Mouse (Mus musculus): ENCODE data around the gene Pecam1. TPM values are rescaled to one million over a fixed set of nuclear protein-coding genes. Genes with fewer than 3 reads are reported as not detected.
"Not testable (repeated sequence)": the region's sequence is repeated elsewhere in the genome, so short reads cannot be mapped to it uniquely, and the experiment has no call there.

Pecam1 gene
- polyA plus RNA-seq, 1 experiment from 2014 or later, result 22.3 TPM

GRCm38 (mm10) chr11:106622056-106622455 is 128.4 kb downstream of the Pecam1 start:
- Histone ChIP-seq H3K9ac (no peak overlapping the region), H3K9me3 (replicated peaks) (no peaks in the 10 kb centered on the region), H3K4me2 (replicated peaks) (no peak overlapping the region), H3K36me3 (no peaks in the 10 kb centered on the region), H3K27me3 (no peaks in the 10 kb centered on the region), H3K4me1 (no peaks in the 10 kb centered on the region), H3K27ac (no peak overlapping the region), H3K4me3 (no peak overlapping the region)
- no peak for ATAC-seq (ENCODE audit: low FRiP score)
- WGBS, result 85% methylated on average over 8 of the region's 8 CpGs

GRCm38 (mm10) chr11:106618768-106619167 is 131.7 kb downstream of the Pecam1 start:
- not testable (repeated sequence) for H3K9ac ChIP-seq; H3K9me3 ChIP-seq (replicated peaks); H3K4me2 ChIP-seq (replicated peaks); H3K27me3 ChIP-seq; H3K4me1 ChIP-seq; ATAC-seq (ENCODE audit: low FRiP score); H3K36me3 ChIP-seq; H3K4me3 ChIP-seq; H3K27ac ChIP-seq
- 86% methylated on average over 4 of the region's 4 CpGs for whole genome bisulfite sequencing

GRCm38 (mm10) chr11:106617821-106618580 is 132.4 kb downstream of the Pecam1 start:
- Histone ChIP-seq H3K4me3 (no peak overlapping the region), H3K36me3 (no peaks in the 10 kb centered on the region), H3K4me2 (replicated peaks) (no peak overlapping the region), H3K9me3 (replicated peaks) (no peaks in the 10 kb centered on the region), H3K9ac (no peak overlapping the region), H3K27me3 (no peaks in the 10 kb centered on the region), H3K4me1 (peaks cover 3% of the 10 kb centered on the region), H3K27ac (no peak overlapping the region)
- no peak for ATAC-seq (ENCODE audit: low FRiP score)
- 85% methylated on average over 13 of the region's 13 CpGs for WGBS

DNA sequence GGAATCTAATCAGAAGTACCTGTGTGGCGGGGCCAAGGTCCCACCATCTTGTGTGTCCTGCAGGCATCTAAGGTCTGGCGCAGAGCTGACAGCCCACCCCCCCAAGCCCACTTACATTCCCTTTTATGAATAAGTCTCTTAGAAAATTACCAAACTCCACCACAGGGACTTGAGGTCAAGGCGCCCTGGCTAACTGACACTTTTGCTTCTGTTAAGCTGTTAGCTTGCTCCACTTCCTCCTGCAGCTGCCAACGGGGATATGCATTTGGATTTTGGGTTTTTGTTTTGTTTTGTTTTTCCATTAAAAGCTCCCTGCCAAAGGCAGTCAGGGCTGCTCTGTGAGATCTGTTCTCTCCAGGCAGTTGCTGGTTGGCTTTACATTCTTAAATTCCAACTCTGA is 134.9 kb downstream of the Pecam1 start:
- 84% methylated on average over 4 of the region's 4 CpGs for WGBS
- H3K4me3 ChIP-seq, result no peak overlapping the region
- no peak overlapping the region for H3K27ac ChIP-seq
- no peak for ATAC-seq (ENCODE audit: low FRiP score)
- no peak overlapping the region for H3K9ac ChIP-seq
- H3K4me1 ChIP-seq, result peaks cover 12% of the 10 kb centered on the region
- no peaks in the 10 kb centered on the region for H3K9me3 ChIP-seq (replicated peaks)
- H3K27me3 ChIP-seq, result 0 out of 2 replicates have a peak, but pooled peaks cover 6% of the 10 kb centered on the region
- no peak overlapping the region for H3K4me2 ChIP-seq (replicated peaks)
- no peaks in the 10 kb centered on the region for H3K36me3 ChIP-seq

DNA sequence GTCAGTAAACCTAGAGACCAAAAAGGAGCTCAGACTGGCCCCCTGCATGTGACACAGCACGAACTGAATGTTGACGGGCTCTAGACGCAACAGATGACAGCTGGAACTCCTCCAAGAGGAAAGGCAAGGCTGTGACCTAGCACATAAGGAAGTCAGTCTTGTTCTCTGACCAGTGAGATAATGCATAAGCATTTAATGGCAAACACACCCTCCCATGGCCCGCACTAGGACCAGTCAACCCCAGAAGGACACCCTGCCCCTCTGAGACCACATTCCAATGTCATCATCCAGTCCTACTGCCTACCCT is 136.1 kb downstream of the Pecam1 start:
- Histone ChIP-seq H3K4me3 (no peak overlapping the region), H3K4me1 (peaks cover 12% of the 10 kb centered on the region), H3K36me3 (no peaks in the 10 kb centered on the region), H3K9ac (no peak overlapping the region), H3K27ac (no peak overlapping the region), H3K27me3 (0 out of 2 replicates have a peak, but pooled peaks cover 6% of the 10 kb centered on the region), H3K4me2 (replicated peaks) (no peak overlapping the region), H3K9me3 (replicated peaks) (no peaks in the 10 kb centered on the region)
- 76% methylated on average over 4 of the region's 4 CpGs for WGBS
- no peak for ATAC-seq (ENCODE audit: low FRiP score)

- no peak overlapping the region for H3K9ac ChIP-seq
- no peak for ATAC-seq (ENCODE audit: low FRiP score)
Observed at GRCm38 (mm10) chr11:106613638-106614338, 136.6 kb downstream of the Pecam1 start.

DNA sequence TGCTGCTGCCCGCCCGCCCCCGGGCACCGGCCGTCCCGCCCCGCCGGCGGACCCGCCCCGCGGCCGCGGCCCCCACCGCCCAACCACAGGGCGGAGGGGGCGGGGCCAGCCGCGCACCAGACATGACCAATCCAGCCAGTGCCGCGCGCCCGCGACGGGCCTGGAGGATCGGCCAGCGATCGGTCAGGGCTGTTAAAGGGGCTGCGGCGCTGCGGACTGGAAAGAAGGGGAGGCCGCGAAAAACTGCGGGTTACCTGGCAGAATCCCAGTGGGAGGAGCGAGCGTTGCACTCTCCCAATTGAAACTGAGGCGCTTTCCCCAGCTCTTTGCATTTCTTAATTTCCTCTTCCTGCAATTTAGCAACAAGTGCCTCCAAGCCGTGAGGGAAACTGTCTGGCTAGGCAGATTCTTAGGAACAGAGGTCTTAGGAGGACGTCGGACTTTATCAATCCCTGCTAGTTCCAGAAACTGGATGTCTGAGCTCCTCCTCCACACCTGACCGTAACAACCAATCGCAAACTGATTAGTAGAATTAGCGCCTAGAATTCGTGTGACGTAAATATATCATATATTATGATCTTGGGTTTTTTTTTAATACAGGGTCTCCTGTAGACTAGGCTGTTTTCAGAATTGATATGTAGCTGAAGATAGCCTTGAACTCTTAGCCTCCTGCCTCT is 137.3 kb downstream of the Pecam1 start, which contains the start of gene Tex2:
Gene Tex2, minus strand, starts transcription at position 463 of the 677 bp plus-strand sequence.
- no peaks in the 10 kb centered on the region for H3K36me3 ChIP-seq
- peak within 1 kb of the TSS; percentile 97 for H3K9ac ChIP-seq
- H3K27ac ChIP-seq, result peak within 1 kb of the TSS; percentile 80
- peak within 1 kb of the TSS; percentile 87 for H3K4me2 ChIP-seq (replicated peaks)
- H3K4me1 ChIP-seq, result peaks cover 12% of the 10 kb centered on the region
- H3K4me3 ChIP-seq, result peak within 1 kb of the TSS; percentile 96
- 0 out of 2 replicates have a peak, but pooled peaks cover 6% of the 10 kb centered on the region for H3K27me3 ChIP-seq
- H3K9me3 ChIP-seq (replicated peaks), result no peaks in the 10 kb centered on the region
- peak; percentile 97 for ATAC-seq (ENCODE audit: low FRiP score)
- WGBS, result 0% methylated on average over 41 of the region's 45 CpGs

More at GRCm38 (mm10) chr11:106613638-106614338, 136.6 kb downstream of the Pecam1 start:
- H3K36me3 ChIP-seq, result no peaks in the 10 kb centered on the region
- H3K27me3 ChIP-seq, result 0 out of 2 replicates have a peak, but pooled peaks cover 6% of the 10 kb centered on the region
- H3K27ac ChIP-seq, result no peak overlapping the region
- 60% methylated on average over 15 of the region's 15 CpGs for WGBS
- H3K4me1 ChIP-seq, result peaks cover 12% of the 10 kb centered on the region
- H3K4me2 ChIP-seq (replicated peaks), result peak overlapping the region; percentile 87
- peak overlapping the region; percentile 96 for H3K4me3 ChIP-seq
- no peaks in the 10 kb centered on the region for H3K9me3 ChIP-seq (replicated peaks)

- 1% methylated on average over 66 of the region's 67 CpGs for WGBS
- peak; percentile 73; the same call in 1 of the 2 replicates for ATAC-seq (ENCODE audit: low FRiP score)
- peak overlapping the region; percentile 97 for H3K9ac ChIP-seq
Observed at GRCm38 (mm10) chr11:106612209-106612960, 138.0 kb downstream of the Pecam1 start.

DNA sequence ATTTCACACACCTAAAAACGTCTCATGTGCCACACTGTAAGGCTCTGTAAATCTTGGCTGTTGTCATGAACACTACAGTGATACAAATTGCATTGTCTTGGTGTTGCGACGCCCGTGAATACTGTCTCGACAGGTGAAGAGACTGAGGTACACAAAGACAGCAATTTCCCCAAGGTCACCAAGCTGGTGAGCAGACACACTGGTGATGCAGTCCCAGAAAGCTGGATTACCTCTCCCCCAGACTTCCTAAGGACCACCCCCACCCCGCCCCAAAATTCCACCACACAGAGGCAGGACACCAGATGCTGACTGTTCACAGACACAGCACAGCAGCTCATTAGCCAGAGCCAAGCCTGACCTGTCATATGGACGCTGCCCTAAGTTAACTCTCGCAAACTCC is 140.7 kb downstream of the Pecam1 start:
- Histone ChIP-seq H3K4me1 (peaks cover 15% of the 10 kb centered on the region), H3K4me3 (no peak overlapping the region), H3K9me3 (replicated peaks) (no peaks in the 10 kb centered on the region), H3K9ac (peak overlapping the region; percentile 8; the same call in 1 of the 2 replicates), H3K4me2 (replicated peaks) (no peak overlapping the region), H3K27ac (no peak overlapping the region), H3K36me3 (no peaks in the 10 kb centered on the region), H3K27me3 (0 out of 2 replicates have a peak, but pooled peaks cover 6% of the 10 kb centered on the region)
- no peak for ATAC-seq (ENCODE audit: low FRiP score)
- 76% methylated on average over 8 of the region's 8 CpGs for WGBS

More at GRCm38 (mm10) chr11:106612209-106612960, 138.0 kb downstream of the Pecam1 start:
- peak overlapping the region; percentile 80 for H3K27ac ChIP-seq
- 0 out of 2 replicates have a peak, but pooled peaks cover 6% of the 10 kb centered on the region for H3K27me3 ChIP-seq
- H3K9me3 ChIP-seq (replicated peaks), result no peaks in the 10 kb centered on the region
- peak overlapping the region; percentile 96 for H3K4me3 ChIP-seq
- peak overlapping the region; percentile 87 for H3K4me2 ChIP-seq (replicated peaks)
- no peaks in the 10 kb centered on the region for H3K36me3 ChIP-seq
- peaks cover 12% of the 10 kb centered on the region for H3K4me1 ChIP-seq

- H3K4me1 ChIP-seq, result peaks cover 12% of the 10 kb centered on the region
- H3K9ac ChIP-seq, result no peak overlapping the region
- no peak overlapping the region for H3K4me3 ChIP-seq
- no peak for ATAC-seq (ENCODE audit: low FRiP score)
- 0 out of 2 replicates have a peak, but pooled peaks cover 6% of the 10 kb centered on the region for H3K27me3 ChIP-seq
- H3K4me2 ChIP-seq (replicated peaks), result no peak overlapping the region
- H3K9me3 ChIP-seq (replicated peaks), result no peaks in the 10 kb centered on the region
- 68% methylated on average over 6 of the region's 6 CpGs for WGBS
- no peaks in the 10 kb centered on the region for H3K36me3 ChIP-seq
- H3K27ac ChIP-seq, result no peak overlapping the region
Observed at GRCm38 (mm10) chr11:106607316-106607715, 143.1 kb downstream of the Pecam1 start.

DNA sequence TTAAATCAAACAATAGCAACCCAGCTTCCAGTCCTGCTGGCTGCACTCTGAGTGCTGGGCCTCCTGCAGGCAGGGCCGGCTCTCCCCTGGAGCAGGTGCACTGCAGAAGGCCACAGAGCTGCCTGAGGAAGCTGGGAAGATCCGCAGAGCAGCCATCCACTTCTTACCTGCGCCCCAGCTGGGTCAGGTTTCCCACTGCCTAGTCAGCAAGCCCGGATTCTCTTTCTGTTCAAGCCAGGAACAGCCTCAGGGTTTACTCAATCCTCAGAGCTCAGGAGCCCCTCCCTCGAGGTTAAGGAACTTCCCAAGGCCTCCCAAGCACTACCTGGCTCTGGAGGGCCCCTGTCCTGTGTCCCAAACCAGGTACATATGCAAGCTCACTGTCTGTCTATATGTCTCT is 144.4 kb downstream of the Pecam1 start:
- 50% methylated on average over 5 of the region's 5 CpGs for WGBS
- no peak overlapping the region for H3K4me3 ChIP-seq
- peak overlapping the region; percentile 38; the same call in 1 of the 2 replicates for H3K9ac ChIP-seq
- no peaks in the 10 kb centered on the region for H3K9me3 ChIP-seq (replicated peaks)
- H3K4me1 ChIP-seq, result peaks cover 3% of the 10 kb centered on the region; the same call in 1 of the 2 replicates
- peak overlapping the region; percentile 12; the same call in 1 of the 2 replicates for H3K27ac ChIP-seq
- no peak overlapping the region for H3K4me2 ChIP-seq (replicated peaks)
- no peak for ATAC-seq (ENCODE audit: low FRiP score)
- 0 out of 2 replicates have a peak, but pooled peaks cover under 1% of the 10 kb centered on the region for H3K27me3 ChIP-seq
- H3K36me3 ChIP-seq, result no peaks in the 10 kb centered on the region
